Mouse (Mus musculus) ES-Bruce4 (cell line): ENCODE measurements around the gene Zfp664.

Experiments
- CTCF ChIP-seq: IDR thresholded peaks from one replicate; pipeline ENCODE4 v1.8.1; 2011; ENCODE audit warnings: low read depth, low read length
- POLR2A ChIP-seq: IDR thresholded peaks from one replicate; pipeline ENCODE4 v1.8.1; 2011; ENCODE audit warnings: low read length; ENCODE audit not compliant: insufficient read depth

DNA sequence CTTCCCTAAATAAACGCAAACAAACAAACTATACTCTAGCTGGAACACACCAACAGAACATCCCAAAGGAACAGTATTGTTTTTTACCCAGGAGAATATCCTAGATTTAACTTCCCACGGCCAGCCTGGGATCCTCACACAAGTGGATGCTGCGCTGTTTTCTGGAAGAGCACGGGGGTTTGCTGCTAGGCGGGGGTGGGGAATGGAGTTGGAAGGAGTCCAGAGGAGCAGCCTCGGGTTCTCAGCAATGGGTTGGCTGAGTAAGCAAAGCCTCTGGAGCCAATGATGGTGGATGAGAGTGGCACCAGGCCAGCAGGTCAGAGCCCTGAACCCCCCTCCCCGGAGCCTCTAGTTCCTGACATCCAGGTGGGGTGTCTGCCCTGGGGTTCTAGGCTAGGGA lies 72.1 kb downstream of the Zfp664 start:
- no peak for TF ChIP-seq CTCF
- TF ChIP-seq POLR2A: no peak
